Mouse (Mus musculus): ENCODE measurements at regions not wholly inside any gene's neighbourhood (a gene's known extent, or its start where the extent isn't known, plus 50 kb on each side); places are given as distances from the start of the nearest gene placed in this dataset.

GRCm38 (mm10) chr1:77229561-77229960 lies 285.3 kb downstream of the Epha4 start:
- TF ChIP-seq JUND (conservative IDR thresholded peaks at IDR 0.05; ENCODE audit: low read depth, low read length) (no peak), EP300 (IDR thresholded peaks at IDR 0.05; ENCODE audit: low read length) (no peak), ELF1 (IDR thresholded peaks at IDR 0.05; ENCODE audit: low read depth, low read length) (no peak), POLR2A (IDR thresholded peaks at IDR 0.05; ENCODE audit: low read depth, low read length) (no peak), E2F4 (IDR thresholded peaks at IDR 0.05; ENCODE audit: insufficient replicate concordance, low read depth, low read length) (no peak), CTCF (conservative IDR thresholded peaks at IDR 0.05 in 1 of 2, IDR thresholded peaks at IDR 0.05 in 1 of 2; ENCODE audit: low read depth in 2 of 2, low read length in 2 of 2) (no peak), USF2 (conservative IDR thresholded peaks at IDR 0.05; ENCODE audit: low read depth, low read length) (no peak), CHD1 (IDR thresholded peaks at IDR 0.05; ENCODE audit: low read depth, low read length) (no peak)

Data from CH12.LX (cell line).